Mouse (Mus musculus): ENCODE data around the gene Pcbp3.

DNA sequence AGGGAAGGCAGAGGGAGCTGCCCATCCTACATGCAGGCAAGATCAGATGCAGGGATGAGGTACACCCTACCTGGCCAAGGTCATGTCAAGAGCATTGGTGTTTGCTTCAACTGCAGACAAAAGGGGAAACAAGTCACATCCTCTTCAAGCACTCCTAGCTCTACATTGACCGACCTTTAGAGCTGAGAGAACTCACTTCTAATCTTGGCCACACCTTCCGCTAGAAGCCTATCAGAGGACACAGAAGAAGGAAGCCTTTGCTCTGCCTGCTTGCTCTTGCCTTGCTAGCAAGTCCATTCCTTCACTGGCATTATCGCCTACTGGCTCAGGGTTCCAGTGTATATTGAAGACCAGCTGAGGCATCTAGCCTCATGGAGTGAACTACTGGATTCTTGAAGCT is 119.6 kb downstream of the Pcbp3 start:
- TF ChIP-seq CTCF (conservative IDR thresholded peaks at IDR 0.05 in 1 of 2, IDR thresholded peaks at IDR 0.05 in 1 of 2; ENCODE audit: low read depth in 2 of 2, low read length in 2 of 2) (no peak), USF2 (conservative IDR thresholded peaks at IDR 0.05; ENCODE audit: low read depth, low read length) (no peak), GABPA (IDR thresholded peaks at IDR 0.05; ENCODE audit: insufficient replicate concordance, low read depth, low read length) (no peak), MAX (IDR thresholded peaks at IDR 0.05; ENCODE audit: low read length) (no peak), MEF2A (IDR thresholded peaks at IDR 0.05; ENCODE audit: borderline replicate concordance, low read depth, low read length) (no peak), MAZ (IDR thresholded peaks at IDR 0.05; ENCODE audit: low read depth, low read length) (no peak), POLR2A (IDR thresholded peaks at IDR 0.05; ENCODE audit: low read depth, low read length) (no peak), MXI1 (IDR thresholded peaks at IDR 0.05; ENCODE audit: low read depth, low read length) (no peak)

All from CH12.LX (cell line).